Comparison of ENCODE assay signal across 12 mouse cellular contexts in the genomic region with DNA sequence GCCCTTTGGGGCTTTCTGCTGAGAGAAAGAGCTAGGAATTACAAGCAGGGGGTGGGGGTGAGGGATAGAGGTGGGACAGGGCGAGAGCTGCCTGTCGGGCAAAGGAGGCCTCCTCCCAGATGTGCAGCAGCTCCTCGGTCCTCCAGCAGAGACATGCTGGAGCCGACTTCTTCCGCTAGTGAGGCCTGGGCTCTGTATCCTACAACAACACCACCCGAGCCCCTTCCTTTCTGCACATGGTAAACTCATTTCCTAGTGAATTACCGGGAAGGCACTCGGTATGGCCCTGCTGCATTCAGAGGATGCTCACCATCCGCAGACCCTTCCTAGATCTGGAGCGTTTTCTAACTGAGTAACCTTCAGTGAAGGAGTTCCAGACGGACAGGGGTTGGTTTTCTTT. TPM values are rescaled to one million over a fixed set of nuclear protein-coding genes. Genes with fewer than 3 reads are reported as not detected.
DNase-seq lines count a peak whose midpoint lies in the region; ATAC-seq lines count a peak whose summit lies in the region.
"Had no signal": no experiment of that assay in that cellular context is flagged by ENCODE, and none has a peak within 500 bp of the region (broad histone marks: within the 10 kb centered on the region; RNA-seq: fewer than 3 reads in every experiment).

No protein-coding gene starts in this region.

- no peak overlapping the region for H3K4me2 ChIP-seq in intestine, embryonic 16.5 days (ENCODE audit: low read depth, low read length)
- no peak overlapping the region for H3K4me2 ChIP-seq in intestine, embryonic 15.5 days (replicated peaks)
- H3K4me2 ChIP-seq in embryonic facial prominence, embryonic 14.5 days (ENCODE audit: low read depth, low read length), result peak overlapping the region; percentile 51
- peak overlapping the region; percentile 62 for H3K4me2 ChIP-seq in neural tube, embryonic 15.5 days
- H3K4me2 ChIP-seq: liver, embryonic 13.5 days had no signal

- peaks cover 13% of the 10 kb centered on the region for H3K4me1 ChIP-seq in intestine, embryonic 16.5 days (ENCODE audit: control insufficient read depth, insufficient read depth, low read length)
- H3K4me1 ChIP-seq in intestine, embryonic 15.5 days (replicated peaks), result peaks cover 11% of the 10 kb centered on the region
- H3K4me1 ChIP-seq in embryonic facial prominence, embryonic 14.5 days (ENCODE audit: control insufficient read depth, insufficient read depth, low read length), result peaks cover 66% of the 10 kb centered on the region
- peaks cover 99% of the 10 kb centered on the region for H3K4me1 ChIP-seq in limb, embryonic 10.5 days
- H3K4me1 ChIP-seq in neural tube, embryonic 15.5 days, result peaks cover 79% of the 10 kb centered on the region
- H3K4me1 ChIP-seq: liver, embryonic 13.5 days had no signal

- no peaks in the 10 kb centered on the region for H3K9me3 ChIP-seq in intestine, embryonic 16.5 days (ENCODE audit: control insufficient read depth, low read length)
- no peaks in the 10 kb centered on the region for H3K9me3 ChIP-seq in intestine, embryonic 15.5 days
- no peaks in the 10 kb centered on the region for H3K9me3 ChIP-seq in embryonic facial prominence, embryonic 14.5 days (ENCODE audit: control insufficient read depth, low read length)
- no peaks in the 10 kb centered on the region for H3K9me3 ChIP-seq in limb, embryonic 10.5 days (replicated peaks)
- H3K9me3 ChIP-seq in neural tube, embryonic 15.5 days (replicated peaks), result no peaks in the 10 kb centered on the region
- H3K9me3 ChIP-seq: liver, embryonic 13.5 days had no signal

- no peak overlapping the region for H3K4me3 ChIP-seq in intestine, embryonic 16.5 days (ENCODE audit: low read length)
- H3K4me3 ChIP-seq in intestine, embryonic 15.5 days (replicated peaks), result no peak overlapping the region
- H3K4me3 ChIP-seq in embryonic facial prominence, embryonic 14.5 days (ENCODE audit: low read depth, low read length), result no peak overlapping the region
- peak overlapping the region; percentile 4; the same call in 1 of the 2 replicates for H3K4me3 ChIP-seq in limb, embryonic 10.5 days
- peak overlapping the region; percentile 17 for H3K4me3 ChIP-seq in neural tube, embryonic 15.5 days (replicated peaks)
- H3K4me3 ChIP-seq: erythroblast, embryonic 14.5 days; liver, embryonic 13.5 days had no signal

- peaks cover 45% of the 10 kb centered on the region for H3K27me3 ChIP-seq in intestine, embryonic 16.5 days (replicated peaks; ENCODE audit: control insufficient read depth, insufficient read depth, low read length)
- H3K27me3 ChIP-seq in intestine, embryonic 15.5 days (replicated peaks), result peaks cover 61% of the 10 kb centered on the region
- peaks cover 10% of the 10 kb centered on the region; the same call in 1 of the 2 replicates for H3K27me3 ChIP-seq in embryonic facial prominence, embryonic 14.5 days (replicated peaks; ENCODE audit: control insufficient read depth, insufficient read depth, low read length)
- H3K27me3 ChIP-seq in limb, embryonic 10.5 days (ENCODE audit: low read depth, poor library complexity, severe bottlenecking), result peaks cover 42% of the 10 kb centered on the region
- no peaks in the 10 kb centered on the region; the same call in 1 of the 2 replicates for H3K27me3 ChIP-seq in neural tube, embryonic 15.5 days (replicated peaks)

- WGBS in intestine, embryonic 16.5 days, result 46% methylated on average over 11 of the region's 11 CpGs
- WGBS in intestine, embryonic 15.5 days, result 45% methylated on average over 11 of the region's 11 CpGs
- 27% methylated on average over 9 of the region's 11 CpGs for WGBS in embryonic facial prominence, embryonic 14.5 days
- 13% methylated on average over 11 of the region's 11 CpGs for WGBS in limb, embryonic 10.5 days
- 46% methylated on average over 11 of the region's 11 CpGs for WGBS in neural tube, embryonic 15.5 days

- DNase-seq in embryonic facial prominence, embryonic 14.5 days (ENCODE audit: low spot score), result no peak
- DNase-seq in limb, embryonic 10.5 days (ENCODE audit: low spot score), result peak; percentile 57
- no peak for DNase-seq in cerebellum, adult 18-20 months
- no peak for DNase-seq in layer of hippocampus, adult 18-20 months (ENCODE audit: low spot score in 2 of 2)
- DNase-seq: kidney, adult 18-20 months; liver, embryonic 13.5 days; lung, postnatal 4 days had no signal

- 0 out of 2 replicates have a peak, but pooled peaks have one; percentile 28 for ATAC-seq in intestine, embryonic 16.5 days
- ATAC-seq in intestine, embryonic 15.5 days, result no peak
- no peak for ATAC-seq in embryonic facial prominence, embryonic 14.5 days (ENCODE audit: low read depth)
- no peak for ATAC-seq in neural tube, embryonic 15.5 days (ENCODE audit: low FRiP score)

- H3K9ac ChIP-seq in intestine, embryonic 16.5 days (ENCODE audit: low read depth, low read length), result no peak overlapping the region
- H3K9ac ChIP-seq in intestine, embryonic 15.5 days, result no peak overlapping the region
- no peak overlapping the region for H3K9ac ChIP-seq in embryonic facial prominence, embryonic 14.5 days (ENCODE audit: low read depth, low read length)
- H3K9ac ChIP-seq in neural tube, embryonic 15.5 days (replicated peaks), result peak overlapping the region; percentile 38
- H3K9ac ChIP-seq: liver, embryonic 13.5 days had no signal

- H3K27ac ChIP-seq in intestine, embryonic 16.5 days (ENCODE audit: low read length), result no peak overlapping the region
- H3K27ac ChIP-seq in intestine, embryonic 15.5 days, result no peak overlapping the region
- H3K27ac ChIP-seq in embryonic facial prominence, embryonic 14.5 days (replicated peaks; ENCODE audit: low read depth, low read length), result peak overlapping the region; percentile 54; the same call in 1 of the 2 replicates
- no peak overlapping the region for H3K27ac ChIP-seq in limb, embryonic 10.5 days
- H3K27ac ChIP-seq in neural tube, embryonic 15.5 days (replicated peaks), result peak overlapping the region; percentile 88
- H3K27ac ChIP-seq: liver, embryonic 13.5 days; stomach, postnatal 0 days had no signal

- no peaks in the 10 kb centered on the region for H3K36me3 ChIP-seq in intestine, embryonic 16.5 days (ENCODE audit: control insufficient read depth, insufficient read depth, low read length)
- H3K36me3 ChIP-seq in intestine, embryonic 15.5 days, result no peaks in the 10 kb centered on the region
- H3K36me3 ChIP-seq in embryonic facial prominence, embryonic 14.5 days (ENCODE audit: control insufficient read depth, insufficient read depth, low read length), result 0 out of 2 replicates have a peak, but pooled peaks cover 3% of the 10 kb centered on the region
- peaks cover 3% of the 10 kb centered on the region; the same call in 1 of the 2 replicates for H3K36me3 ChIP-seq in limb, embryonic 10.5 days
- H3K36me3 ChIP-seq in neural tube, embryonic 15.5 days, result no peaks in the 10 kb centered on the region
- H3K36me3 ChIP-seq: liver, embryonic 13.5 days had no signal

RNA-seq across cellular contexts. Expression of gene Ebf3, which starts 14.1 kb away (rescaled TPM):
- polyA plus RNA-seq in intestine, embryonic 16.5 days (2015; fragmentation: Nextera tagmentation; extraction: Ambion mirVana), result 0.22 and 0.43 TPM in 2 replicates
- polyA plus RNA-seq in intestine, embryonic 15.5 days (2015; fragmentation: Nextera tagmentation; extraction: Ambion mirVana), result 0.88 and 1.3 TPM in 2 replicates
- 7.4 and 9.1 TPM in 2 replicates for polyA plus RNA-seq in embryonic facial prominence, embryonic 14.5 days (2014; fragmentation: Nextera tagmentation; extraction: Ambion mirVana)
- polyA plus RNA-seq in limb, embryonic 10.5 days (2016; fragmentation: Nextera tagmentation; extraction: Ambion mirVana), result 3.1 and 6.3 TPM in 2 replicates
- polyA plus RNA-seq in neural tube, embryonic 15.5 days (2015; fragmentation: Nextera tagmentation; extraction: Ambion mirVana), result 16.6 and 22.4 TPM in 2 replicates
- under 1 TPM; 0.47 to 0.68 TPM for total RNA-seq in layer of hippocampus, adult 18-20 months (2021)
- polyA plus RNA-seq: erythroblast, embryonic 14.5 days had no signal

Comparison
In these comparisons a context has a peak if more than half of its experiments do, and no peak if none do; other contexts are left out.
1. H3K27ac ChIP-seq: peak in embryonic facial prominence, embryonic 14.5 days (single experiment) and neural tube, embryonic 15.5 days (single experiment); none in intestine, embryonic 16.5 days (single experiment), intestine, embryonic 15.5 days (single experiment) and limb, embryonic 10.5 days (single experiment).
2. H3K4me2 ChIP-seq: peak in embryonic facial prominence, embryonic 14.5 days (single experiment) and neural tube, embryonic 15.5 days (single experiment); none in intestine, embryonic 16.5 days (single experiment) and intestine, embryonic 15.5 days (single experiment).
3. H3K4me3 ChIP-seq: peak in limb, embryonic 10.5 days (single experiment) and neural tube, embryonic 15.5 days (single experiment); none in intestine, embryonic 16.5 days (single experiment), intestine, embryonic 15.5 days (single experiment) and embryonic facial prominence, embryonic 14.5 days (single experiment).